Mouse (Mus musculus) R1 (cell line): ENCODE results near the gene Cask.

Experiments
- DNase-seq: peaks from one replicate; pipeline ENCODE4 v3.0.0-alpha.2; 2018; ENCODE audit warnings: low read depth, low spot score

Gene Cask

GRCm38 (mm10) chrX:13636398-13636797, 214.8 kb downstream of the Cask start:
- no peak for DNase-seq

GRCm38 (mm10) chrX:13631599-13632283, 219.4 kb downstream of the Cask start, which contains the start of gene Gpr34:
Gpr34 (plus strand) TSS chrX:13632089.
- DNase-seq, result no peak

- DNase-seq, result no peak
These were observed 228.5 kb downstream of the Cask start for GRCm38 (mm10) chrX:13622654-13623053.

GRCm38 (mm10) chrX:13621473-13621872, 229.7 kb downstream of the Cask start:
- DNase-seq, result no peak

GRCm38 (mm10) chrX:13618476-13618875, 232.7 kb downstream of the Cask start:
- no peak for DNase-seq

GRCm38 (mm10) chrX:13617294-13617693, 233.9 kb downstream of the Cask start:
- DNase-seq, result no peak

- DNase-seq, result no peak
These were observed 234.4 kb downstream of the Cask start for GRCm38 (mm10) chrX:13616726-13617125.

GRCm38 (mm10) chrX:13612115-13612514, 239.1 kb downstream of the Cask start:
- no peak for DNase-seq

DNA sequence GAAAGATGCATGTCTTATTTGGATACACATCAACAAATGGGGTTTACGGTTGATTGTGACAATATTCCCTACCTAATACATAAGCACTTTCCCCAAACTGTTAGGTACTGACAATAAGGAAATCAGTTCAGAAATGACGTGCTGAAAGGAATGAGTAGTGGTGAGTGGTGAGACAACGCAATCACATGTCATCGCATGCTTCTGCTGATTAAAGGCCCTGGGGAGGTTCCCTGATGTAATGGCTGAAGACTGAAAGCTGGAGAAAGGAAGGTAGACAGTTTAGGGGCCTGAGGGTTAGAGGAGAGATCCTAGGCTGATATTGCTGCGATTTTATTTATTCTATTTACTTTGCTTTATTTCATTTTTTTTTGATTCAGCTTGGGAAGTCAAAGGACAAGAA, 240.1 kb downstream of the Cask start:
- DNase-seq, result no peak

- no peak for DNase-seq
These were observed 243.4 kb downstream of the Cask start for GRCm38 (mm10) chrX:13607752-13608151.

GRCm38 (mm10) chrX:13606741-13607140, 244.4 kb downstream of the Cask start:
- DNase-seq, result no peak

- no peak for DNase-seq
These were observed 251.2 kb downstream of the Cask start for GRCm38 (mm10) chrX:13599966-13600365.

DNA sequence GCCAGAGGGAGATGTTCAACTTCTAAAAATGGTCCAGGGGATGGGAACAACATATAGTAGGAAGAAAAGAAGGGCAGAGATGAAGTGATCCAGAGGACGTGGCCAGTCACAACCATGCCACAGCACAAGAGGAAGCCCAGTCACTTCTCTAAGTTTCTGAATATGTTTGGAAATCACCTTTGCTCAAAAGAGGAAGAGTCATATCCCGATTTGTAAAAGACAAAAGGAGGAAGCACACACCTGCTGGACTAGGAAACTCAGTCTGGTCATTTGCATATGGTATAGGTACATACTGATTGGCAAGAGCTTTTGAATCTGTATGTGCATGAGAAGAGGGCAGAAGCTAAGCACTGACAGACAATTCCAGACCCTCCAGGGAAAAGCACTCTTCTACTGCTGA, 251.8 kb downstream of the Cask start:
- DNase-seq, result no peak

- DNase-seq, result no peak
These were observed 273.5 kb downstream of the Cask start for GRCm38 (mm10) chrX:13577647-13578046.

GRCm38 (mm10) chrX:13576606-13577005, 274.6 kb downstream of the Cask start:
- no peak for DNase-seq

GRCm38 (mm10) chrX:13574872-13575271, 276.3 kb downstream of the Cask start:
- no peak for DNase-seq

GRCm38 (mm10) chrX:13574298-13574697, 276.9 kb downstream of the Cask start:
- no peak for DNase-seq

DNA sequence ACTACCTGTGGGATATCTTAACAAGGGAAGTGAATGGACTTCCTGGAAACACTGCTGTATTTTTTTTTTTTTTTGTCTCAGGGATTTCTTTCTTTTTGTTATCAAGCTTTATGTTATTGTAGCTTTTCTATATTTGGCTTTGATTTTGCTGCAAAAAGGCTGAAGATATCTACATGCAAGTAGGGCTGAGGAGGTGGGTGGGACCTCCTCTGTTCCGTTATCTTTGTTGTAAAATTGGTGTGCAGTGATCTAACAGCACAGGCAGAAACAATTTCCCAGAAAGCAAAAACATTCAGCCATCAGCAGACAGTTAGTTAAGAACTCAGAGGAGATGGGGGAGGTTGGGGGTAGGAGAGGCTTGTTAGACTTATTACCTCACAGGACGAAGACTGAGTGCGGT, 296.7 kb downstream of the Cask start:
- DNase-seq, result no peak

DNA sequence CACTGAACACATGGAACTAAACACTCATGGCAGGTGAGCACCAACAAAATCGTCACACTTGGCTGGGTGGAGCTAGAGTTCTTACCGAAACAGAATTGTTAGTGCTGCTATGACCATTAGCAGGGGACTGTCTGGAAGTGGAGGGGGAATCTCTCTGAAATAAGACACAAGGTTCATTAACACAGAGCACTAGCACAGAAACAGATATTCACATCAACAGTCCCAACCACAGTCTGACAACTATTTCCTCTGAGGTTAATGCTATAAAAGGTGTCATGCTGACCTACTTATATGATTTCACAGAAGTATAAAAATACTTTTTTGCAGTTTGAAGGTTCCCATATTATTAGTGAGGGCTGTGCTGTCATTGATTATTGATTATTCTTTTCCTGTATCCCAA, 298.9 kb downstream of the Cask start:
- no peak for DNase-seq

DNA sequence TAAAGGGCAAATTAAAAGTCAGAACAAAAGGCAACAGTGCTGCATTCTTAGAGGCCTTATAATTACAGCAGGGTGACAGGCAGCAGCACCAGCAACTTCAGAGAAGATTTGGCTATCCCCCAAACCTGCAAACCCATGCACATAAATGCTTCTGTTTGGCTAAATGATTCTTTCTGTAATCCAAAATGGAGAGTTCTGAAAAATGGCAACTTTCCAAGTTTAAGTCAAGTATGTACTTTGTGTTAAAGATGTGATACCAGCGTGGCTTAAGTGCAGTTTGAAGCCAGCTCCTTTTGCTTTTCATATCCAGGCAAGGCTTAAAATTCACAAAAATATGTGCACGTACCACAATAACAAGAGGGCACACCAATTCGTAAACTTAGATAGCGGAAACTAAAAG, 299.6 kb downstream of the Cask start:
- no peak for DNase-seq

DNA sequence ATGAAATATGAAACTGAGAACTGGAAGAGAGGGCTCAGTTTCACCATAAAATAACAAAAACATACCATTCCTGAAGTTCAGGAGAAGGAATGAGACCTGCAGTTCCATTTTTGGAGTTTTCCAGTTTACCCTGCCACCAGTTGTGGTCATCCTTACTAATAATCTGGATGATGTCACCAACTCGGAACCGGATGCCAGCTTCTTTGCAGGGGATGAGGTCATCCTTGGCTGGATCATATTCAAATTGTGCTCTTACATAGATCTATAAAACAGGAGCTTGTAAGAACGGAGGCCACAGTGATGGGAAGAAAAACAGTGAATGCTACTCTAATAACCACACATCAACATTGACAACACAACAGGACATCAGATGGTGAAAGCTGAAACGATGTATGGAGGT, 302.1 kb downstream of the Cask start:
- DNase-seq, result no peak

DNA sequence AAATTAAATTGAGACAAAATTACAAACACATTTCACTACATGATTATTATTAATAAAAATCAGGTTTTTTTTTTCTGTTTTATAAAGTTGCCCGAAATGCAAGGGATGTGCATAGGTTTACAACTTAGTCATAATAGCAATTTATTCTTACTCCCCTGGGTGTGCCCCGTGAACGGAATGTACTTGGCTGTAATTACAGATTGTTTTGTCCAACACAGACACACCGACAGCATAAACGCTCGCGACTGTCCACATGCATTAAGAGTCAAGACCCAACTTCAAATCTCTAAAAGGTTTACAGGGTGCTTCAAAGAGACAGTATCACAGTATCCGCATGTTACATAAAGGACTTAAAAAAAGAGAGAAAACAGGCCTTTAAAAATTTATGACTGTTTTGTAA, 329.9 kb downstream of the Cask start:
- no peak for DNase-seq

DNA sequence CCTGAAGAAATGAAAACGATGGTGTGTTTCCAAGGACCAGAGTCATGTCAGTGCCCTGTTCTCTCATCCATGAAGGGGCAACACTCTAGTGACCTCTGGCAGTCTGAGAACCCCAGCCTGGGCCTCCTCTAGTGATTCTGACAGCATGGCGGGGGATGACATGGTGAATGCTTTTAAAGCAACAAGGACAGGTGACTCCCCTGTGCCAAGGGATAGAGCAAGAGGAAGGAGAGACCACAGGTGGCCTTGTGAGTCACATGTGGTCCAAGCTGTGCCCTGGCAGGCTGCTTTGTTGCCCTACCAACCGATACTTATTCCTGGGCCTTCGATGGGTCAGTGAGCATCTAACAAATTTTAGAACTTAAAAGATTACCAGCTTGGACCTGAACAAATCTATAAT, 330.6 kb downstream of the Cask start:
- no peak for DNase-seq

- DNase-seq, result no peak
These were observed 331.8 kb downstream of the Cask start for GRCm38 (mm10) chrX:13519408-13519783.
